Mouse (Mus musculus): ENCODE measurements at regions not wholly inside any gene's neighbourhood (a gene's known extent, or its start where the extent isn't known, plus 50 kb on each side); places are given as distances from the start of the nearest gene placed in this dataset.
"Not testable (repeated sequence)": the region's sequence is repeated elsewhere in the genome, so short reads cannot be mapped to it uniquely, and the experiment has no call there.

DNA sequence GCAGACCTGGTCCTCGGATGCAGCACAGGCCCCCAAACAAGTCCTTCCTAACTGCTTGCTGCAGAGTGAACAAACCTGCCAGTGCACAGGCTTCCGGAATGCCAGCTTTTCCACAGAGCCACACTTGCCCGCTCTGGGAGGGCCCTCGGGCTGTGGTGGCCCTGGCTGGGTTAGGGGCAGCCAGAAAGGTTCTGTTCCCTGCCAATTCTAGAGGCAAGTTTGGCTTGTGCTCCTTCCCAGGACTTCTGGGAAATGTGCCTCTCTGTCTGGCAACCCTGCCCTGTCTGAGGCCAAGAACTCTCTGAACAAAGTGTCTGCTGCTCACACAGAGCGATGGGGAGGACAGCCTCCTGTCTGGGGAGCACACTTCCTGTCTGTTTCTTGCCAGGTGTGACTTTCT, 66.4 kb downstream of the Xrcc2 start:
- no peak for DNase-seq (ENCODE audit: low spot score)

DNA sequence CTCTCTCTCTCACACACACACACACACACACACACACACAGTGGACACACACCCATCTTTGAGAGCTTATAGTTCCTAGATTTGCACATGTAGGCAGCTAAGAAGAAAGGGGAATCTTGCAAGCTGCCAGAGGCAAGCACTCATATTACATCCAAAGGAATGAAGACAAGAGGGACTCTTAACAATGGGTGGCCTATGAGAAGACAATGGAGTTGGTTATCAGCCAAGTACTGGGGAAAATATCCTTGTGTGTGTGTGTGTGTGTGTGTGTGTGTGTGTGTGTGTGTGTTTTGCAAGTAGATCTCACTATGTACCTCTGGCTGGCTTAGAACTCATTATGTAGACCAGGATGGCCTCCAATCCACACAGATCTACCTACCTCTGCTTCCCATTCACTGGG, 67.5 kb downstream of the Xrcc2 start:
- DNase-seq (ENCODE audit: low spot score) = no peak

DNA sequence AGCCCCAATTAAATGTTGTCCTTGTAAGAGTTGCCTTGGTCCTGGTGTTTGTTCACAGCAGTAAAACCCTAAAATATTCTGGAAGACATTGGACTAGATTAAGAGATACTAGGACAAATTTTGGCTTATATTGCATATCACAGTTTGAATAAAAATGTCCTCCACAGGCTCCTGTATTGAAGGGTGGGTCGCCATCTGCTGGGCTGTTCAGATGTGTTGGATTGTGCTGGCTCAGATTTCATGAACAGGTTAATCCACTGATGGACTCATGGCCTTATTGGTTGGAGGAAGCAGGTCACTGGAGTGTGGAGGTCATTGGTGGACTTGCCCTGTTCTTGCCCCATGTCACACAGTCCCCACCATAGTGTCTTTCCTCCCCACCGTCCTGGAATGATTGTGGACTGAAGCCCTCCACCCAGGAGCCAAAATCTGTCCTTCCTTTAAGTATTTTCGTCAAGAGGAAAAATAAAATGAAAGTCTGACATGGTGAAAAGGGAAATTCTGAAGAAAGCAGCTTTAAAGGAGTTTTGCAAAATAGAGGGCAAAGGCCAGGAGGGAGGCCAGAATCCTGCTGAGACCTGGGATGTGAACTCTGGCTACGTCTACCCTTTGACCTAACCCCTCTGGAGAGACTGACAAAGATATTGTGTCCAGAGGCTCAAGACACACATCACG, 72.6 kb downstream of the Xrcc2 start:
- no peak for DNase-seq (ENCODE audit: low spot score)

DNA sequence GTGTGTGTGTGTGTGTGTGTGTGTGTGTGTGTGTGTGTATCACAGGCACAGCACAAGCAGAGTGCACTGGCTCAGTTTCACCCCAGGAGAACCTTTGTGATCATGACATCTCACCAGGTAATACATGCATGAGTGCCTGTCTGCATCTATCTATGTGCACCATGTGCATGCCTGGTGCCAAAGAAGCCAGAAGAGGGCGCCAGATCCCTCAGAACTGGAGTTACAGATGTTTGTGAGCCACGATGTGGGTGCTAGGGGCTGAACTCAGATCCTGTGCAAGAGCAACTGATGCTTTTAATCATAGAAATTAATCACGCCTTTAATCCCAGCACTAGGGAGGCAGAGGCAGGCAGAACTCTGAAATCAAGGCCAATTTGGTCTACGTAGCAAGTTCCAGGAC, 75.9 kb downstream of the Xrcc2 start:
- no peak for DNase-seq (ENCODE audit: low spot score)

DNA sequence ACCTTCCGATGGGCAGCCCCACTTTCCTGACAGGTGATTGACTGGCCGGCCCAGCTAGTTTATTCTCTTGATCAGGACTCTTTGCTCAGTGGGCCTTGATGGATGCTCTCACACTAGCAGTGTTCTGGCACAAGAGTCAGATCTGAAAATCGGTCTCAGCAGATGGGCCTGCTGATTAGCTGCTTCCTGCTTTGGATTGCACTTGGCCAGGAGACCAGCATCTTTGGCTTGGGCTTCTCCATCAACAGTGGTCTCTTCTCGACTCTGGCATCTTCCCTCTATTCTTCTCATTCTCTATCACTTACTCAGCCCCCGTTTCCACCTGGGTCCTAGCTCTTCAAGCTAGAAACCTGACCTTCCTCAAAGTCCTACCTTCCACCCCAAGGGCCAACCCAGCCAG, 77.1 kb downstream of the Xrcc2 start:
- no peak for DNase-seq (ENCODE audit: low spot score)

DNA sequence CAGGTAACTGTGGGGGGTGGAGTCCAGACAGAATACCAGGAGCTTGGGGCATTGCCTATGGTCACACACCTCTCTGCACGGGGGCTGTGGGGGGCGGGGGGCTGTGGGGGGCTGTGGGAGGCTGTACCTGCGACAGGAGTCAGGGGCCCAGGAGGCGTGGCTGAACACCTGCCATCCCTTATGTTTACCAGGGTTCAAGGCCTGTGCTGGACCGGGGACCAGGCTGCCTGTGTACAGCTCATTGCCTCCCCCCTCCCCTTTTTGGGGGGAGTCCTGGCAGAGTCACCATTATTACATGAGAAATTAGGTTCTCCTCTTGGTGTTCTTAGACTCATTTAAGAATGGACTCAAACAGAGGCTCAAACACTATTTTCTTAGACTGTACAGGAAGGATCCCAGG, 78.5 kb downstream of the Xrcc2 start:
- no peak for DNase-seq (ENCODE audit: low spot score)

DNA sequence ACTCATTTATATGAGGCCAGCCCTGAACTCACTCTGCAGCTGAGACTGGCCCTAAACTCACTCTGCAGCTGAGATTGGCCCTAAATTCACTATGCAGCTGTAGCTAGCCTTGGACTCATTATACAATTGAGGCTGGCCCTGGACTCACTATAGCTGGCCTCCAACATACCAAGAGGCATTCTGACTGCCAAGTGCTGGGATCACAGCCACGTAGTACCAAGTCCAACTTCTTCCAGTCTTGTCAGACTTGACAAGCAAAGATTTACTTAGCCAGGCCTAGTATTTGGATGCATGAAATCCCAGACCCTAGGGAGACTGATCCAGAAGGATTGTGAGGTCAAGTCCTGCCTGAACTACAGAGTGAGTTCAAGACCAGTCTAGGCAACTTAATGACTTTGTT, 81.6 kb downstream of the Xrcc2 start:
- DNase-seq (ENCODE audit: low spot score) = no peak

DNA sequence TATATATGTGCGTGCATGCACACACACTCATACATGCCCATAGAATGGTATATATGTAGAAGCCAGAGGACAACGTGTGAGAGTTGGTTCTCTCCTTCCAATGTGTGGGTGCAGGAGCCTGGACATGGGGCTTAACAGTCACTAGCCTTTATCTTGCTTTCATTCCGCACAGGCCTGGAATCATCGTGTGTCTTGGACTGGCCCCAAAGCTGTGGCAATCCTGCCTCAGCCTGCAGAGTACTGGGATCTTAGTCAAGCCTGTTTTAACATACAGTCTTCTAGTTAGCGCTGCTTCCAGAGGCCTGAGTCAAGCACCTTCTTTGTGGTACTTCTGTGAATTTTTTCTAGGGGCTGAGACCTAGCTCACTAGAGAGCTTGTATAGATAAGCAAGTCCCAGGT, 85.8 kb downstream of the Xrcc2 start:
- DNase-seq (ENCODE audit: low spot score) = peak; percentile 15

DNA sequence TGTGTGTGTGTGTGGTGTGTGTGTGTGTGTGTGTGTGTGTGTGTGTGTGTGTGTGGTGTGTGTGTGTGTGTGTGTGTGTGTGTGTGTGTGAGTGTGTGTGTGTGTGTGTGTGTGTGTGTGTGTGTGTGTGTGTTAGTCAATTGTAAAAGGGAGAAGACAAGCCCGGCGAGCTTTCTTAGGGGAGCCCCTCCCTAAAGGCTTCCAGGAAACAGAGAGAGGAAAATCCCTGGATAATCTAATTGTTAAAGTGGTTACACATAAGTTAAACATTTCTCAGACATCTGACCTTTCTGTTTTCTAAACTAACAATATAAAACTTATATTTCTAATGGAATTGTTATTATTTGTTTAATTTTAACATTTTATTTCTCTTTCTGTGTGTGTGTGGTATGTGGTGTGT, 86.3 kb downstream of the Xrcc2 start:
- not testable (repeated sequence) for DNase-seq (ENCODE audit: low spot score)

DNA sequence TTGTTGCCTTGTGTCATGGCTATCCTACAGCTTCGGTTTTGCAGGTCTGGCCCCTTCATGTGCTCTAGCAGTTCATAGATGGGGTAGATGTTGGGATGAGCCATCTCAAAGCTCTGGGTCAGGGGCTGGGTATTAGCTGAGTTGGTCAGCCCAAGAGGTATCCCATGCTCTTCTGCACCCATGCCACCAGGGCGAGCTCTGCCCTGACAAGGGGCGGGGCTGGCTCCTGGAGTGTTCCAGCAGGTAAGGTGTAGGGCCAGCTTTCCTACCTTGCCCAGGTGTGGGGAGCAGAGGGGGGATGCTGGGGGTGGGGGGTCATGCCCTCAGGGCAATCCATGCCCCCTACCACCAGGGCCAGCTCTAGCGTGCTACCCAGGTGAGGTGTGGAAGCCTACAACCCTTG, 91.0 kb downstream of the Xrcc2 start:
- DNase-seq (ENCODE audit: low spot score) = peak; percentile 43

DNA sequence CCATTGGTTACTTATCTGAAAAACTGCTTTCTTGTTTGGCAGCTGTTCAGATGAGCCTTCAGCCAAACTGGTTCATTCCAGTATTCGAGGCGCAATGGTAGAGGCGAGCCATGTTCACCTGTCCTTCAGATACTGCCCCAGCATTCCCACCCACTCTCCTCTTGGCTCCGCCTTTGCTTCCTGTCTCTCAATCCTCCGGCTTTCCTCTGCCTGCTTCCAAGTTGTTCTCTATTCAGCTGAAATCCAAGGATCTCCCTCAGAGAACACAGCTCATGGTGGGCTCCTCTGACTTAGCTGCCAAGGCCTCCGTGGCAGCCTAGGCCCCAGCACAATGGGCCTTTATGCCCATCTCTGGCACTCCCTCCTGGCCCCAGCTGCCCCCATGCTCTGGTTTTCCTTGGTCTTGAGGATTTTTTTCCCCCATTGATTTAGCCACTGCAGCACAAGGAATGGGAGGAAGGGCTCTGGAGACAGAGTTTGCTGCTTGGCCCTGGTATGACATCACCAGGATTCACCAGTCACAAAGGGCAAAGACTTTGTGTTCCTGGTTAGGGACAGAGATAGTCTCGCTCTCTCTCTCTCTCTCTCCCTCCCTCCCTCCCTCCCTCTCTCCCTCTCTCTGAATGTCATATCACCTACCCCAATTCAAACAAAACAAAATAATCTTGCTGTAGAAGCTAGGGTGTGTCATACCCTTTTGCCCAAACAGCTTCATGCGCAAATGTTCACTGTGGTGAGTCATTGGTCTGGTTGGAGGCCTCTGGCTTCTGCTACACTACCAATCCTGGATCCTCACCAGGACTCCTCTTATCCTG, 91.6 kb downstream of the Xrcc2 start:
- peak; percentile 64 for DNase-seq (ENCODE audit: low spot score)

DNA sequence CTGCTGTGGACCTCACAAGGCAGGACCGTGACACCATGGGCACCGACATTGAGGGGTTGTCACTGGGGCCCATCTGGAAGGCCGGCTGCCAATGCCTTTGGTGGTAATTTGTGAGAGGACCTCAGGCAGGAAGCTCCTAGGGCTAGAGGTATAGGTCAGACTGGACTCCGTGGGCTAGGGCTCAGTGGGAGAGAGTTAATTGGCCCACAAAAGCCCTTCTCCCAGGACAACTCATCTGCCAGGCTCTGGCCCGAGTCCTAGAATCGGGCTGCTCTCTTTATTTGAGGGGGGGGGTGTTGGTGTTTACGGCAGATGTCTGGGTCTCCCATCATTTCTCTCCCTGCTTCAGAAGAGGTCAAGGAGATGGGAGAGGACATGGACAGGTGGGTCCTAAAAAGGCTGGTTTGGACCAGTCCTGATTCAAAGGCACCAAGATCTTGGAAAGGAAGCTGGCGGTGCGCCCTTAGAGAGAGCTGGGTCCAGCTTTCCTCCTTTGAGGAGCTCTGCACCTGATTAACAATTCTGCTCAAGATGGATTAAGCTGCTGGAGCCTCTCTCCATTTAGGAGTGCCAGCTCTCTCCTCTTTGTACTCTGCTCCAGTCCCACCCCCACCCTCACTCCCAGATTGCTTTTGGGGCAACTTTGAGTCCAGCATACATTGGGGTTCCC, 93.5 kb downstream of the Xrcc2 start:
- no peak for DNase-seq (ENCODE audit: low spot score)

DNA sequence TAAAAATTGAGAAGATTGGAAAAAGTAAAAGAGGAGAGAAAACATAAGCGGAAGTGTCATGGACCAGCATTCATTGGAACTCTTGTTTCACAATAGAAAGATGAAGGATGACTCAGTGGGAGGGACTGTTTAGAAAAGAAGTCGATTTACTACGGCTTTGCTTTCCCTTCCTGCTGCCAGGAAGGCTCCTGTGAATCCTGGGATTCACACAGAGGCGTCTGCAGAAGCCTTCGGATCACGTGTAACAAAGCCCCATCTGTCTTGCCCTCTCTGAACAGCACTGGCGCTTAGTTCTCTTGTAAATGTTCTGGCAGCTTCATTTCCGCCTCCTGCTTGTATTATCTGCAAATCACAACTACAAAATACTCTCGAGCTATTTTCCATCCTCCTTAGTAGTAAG, 94.0 kb downstream of the Cct8l1 start:
- peak; percentile 18 for DNase-seq (ENCODE audit: low spot score)

DNA sequence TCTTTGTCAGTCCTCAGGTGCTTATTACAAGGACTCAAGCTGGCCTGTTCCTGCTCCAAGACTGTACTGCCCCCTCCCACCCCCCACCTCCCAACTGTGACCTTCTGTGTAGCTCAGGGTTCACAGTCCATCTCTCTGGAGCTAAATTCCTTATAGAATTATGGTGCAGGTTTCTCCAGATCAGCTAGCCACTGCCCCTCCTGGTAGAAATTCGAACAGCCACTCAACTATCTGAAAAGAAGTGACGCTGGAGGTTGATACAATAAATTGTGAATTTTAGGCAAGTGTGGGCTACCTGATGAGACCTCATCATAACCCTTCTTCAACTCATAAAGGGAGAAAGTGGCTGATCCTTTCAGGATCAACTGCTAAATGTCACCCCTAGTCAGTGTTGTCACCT, 86.3 kb downstream of the Cct8l1 start:
- DNase-seq (ENCODE audit: low spot score) = no peak

DNA sequence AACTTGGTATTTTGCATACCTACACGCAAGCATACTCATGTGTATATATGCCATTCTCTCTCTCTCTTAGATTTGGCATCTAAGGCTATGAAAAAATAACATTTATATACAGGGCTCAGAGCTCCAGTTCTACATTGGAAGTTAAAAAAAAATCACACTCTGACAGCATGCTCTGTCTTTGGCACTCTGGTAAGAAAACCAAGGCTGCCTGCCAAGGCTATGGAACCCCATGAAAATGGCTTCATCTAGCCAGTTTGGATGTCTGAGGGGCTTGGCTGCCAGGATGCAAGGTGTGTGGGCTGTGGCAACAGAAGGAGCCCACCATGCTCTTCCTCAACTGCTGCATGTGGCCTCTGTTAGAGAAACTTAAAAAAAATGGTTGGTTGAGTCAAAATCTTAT, 83.5 kb downstream of the Cct8l1 start:
- no peak for DNase-seq (ENCODE audit: low spot score)

DNA sequence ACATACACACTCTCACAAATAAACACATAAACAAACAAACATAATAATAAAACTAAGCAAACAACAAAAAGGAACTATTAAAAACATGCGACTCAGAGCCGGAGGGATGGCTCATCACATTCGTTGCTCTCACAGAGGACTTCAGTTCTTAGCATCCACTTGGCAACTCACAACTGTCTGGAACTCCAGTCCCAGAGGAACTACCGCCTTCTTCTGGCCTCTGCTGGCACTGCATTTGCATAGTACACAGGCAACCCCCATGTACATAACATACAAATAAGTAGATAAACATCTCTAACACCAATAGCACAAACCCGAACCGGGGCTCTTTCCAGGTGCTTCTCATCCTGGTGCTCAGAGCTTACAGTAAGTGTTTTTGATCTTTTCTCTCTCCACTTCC, 81.9 kb downstream of the Cct8l1 start:
- no peak for DNase-seq (ENCODE audit: low spot score)

DNA sequence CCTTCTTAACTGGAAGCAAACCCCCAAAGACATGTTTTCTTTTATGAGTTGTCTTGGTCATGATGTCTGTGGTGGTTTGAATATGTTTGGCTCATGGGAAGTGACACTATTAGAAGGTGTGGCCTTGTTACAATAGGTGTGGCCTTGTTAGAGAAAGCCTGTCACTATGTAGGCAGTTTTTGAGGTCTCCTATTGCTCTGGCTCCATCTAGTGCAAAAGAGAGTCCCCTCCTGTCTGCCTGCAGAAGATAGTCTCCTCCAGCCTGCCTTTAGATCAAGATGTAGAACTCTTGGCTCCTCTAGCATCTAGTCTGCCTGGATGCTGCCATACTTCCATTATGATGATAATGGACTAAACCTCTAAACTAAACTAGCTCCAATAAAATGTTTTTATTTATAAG, 75.8 kb downstream of the Cct8l1 start:
- DNase-seq (ENCODE audit: low spot score) = no peak

Measured in urinary bladder, postnatal 14 days (tissue).